Mouse (Mus musculus) forebrain, embryonic 16.5 days (tissue): ENCODE measurements around the gene AK157302. TPM values are rescaled to one million over a fixed set of nuclear protein-coding genes. Genes with fewer than 3 reads are reported as not detected.

Experiments used
- ATAC-seq: fragments of 200-750 bp; cut with Nextera tagmentation; 2 replicates; pipeline ENCODE4 v1.8.0; 2017; ENCODE audit warnings: mild to moderate bottlenecking, moderate library complexity
- H3K27ac ChIP-seq: fragments of 300-500 bp; sonication (generic); 2 replicates; pipeline ENCODE4 v1.5.1; 2014; ENCODE audit warnings: low read length, control low read depth
- H3K27me3 ChIP-seq: fragments of 300-500 bp; sonication (generic); replicated peaks from 2 replicates; pipeline ENCODE4 v1.6.1; 2014; ENCODE audit warnings: low read length; ENCODE audit not compliant: control insufficient read depth, insufficient read depth
- H3K36me3 ChIP-seq: fragments of 300-500 bp; sonication (generic); 2 replicates; pipeline ENCODE4 v1.6.1; 2014; ENCODE audit not compliant: control insufficient read depth, insufficient read depth
- H3K4me1 ChIP-seq: fragments of 300-500 bp; sonication (generic); replicated peaks from 2 replicates; pipeline ENCODE4 v1.6.1; 2014; ENCODE audit warnings: low read length; ENCODE audit not compliant: control insufficient read depth, insufficient read depth
- H3K4me2 ChIP-seq: fragments of 300-500 bp; sonication (generic); 2 replicates; pipeline ENCODE4 v1.6.1; 2014; ENCODE audit warnings: mild to moderate bottlenecking, low read length, control low read depth
- H3K4me3 ChIP-seq: fragments of 300-500 bp; sonication (generic); replicated peaks from 2 replicates; pipeline ENCODE4 v1.5.1; 2014; ENCODE audit warnings: mild to moderate bottlenecking, low read length, control low read depth
- H3K9ac ChIP-seq: fragments of 300-500 bp; sonication (generic); replicated peaks from 2 replicates; pipeline ENCODE4 v1.6.1; 2014; ENCODE audit warnings: low read depth, low read length, control low read depth
- H3K9me3 ChIP-seq: fragments of 300-500 bp; sonication (generic); 2 replicates; pipeline ENCODE4 v1.6.1; 2016; ENCODE audit warnings: low read length; ENCODE audit not compliant: control insufficient read depth
- WGBS: fragments of 180-500 bp; shearing (Covaris S2); extraction: QIAGEN DNeasy Blood & Tissue Kit; methylation state at CpG from one replicate; pipeline ENCODE4 v1.1.7; 2014; 5-methylcytosine and 5-hydroxymethylcytosine counted together
- microRNA counts: library from miRNA; unstranded; fragments of <30 nt; microRNA quantifications from one replicate; lab custom pipeline; 2016
- microRNA-seq: library from miRNA; unstranded; fragments of <30 nt; microRNA quantifications from one replicate; pipeline ENCODE4, GENCODE M21; 2017
- polyA plus RNA-seq: library from polyadenylated mRNA; unstranded; fragments of >200 nt; fragmentation: Nextera tagmentation; extraction: Ambion mirVana; gene quantifications from 2 replicates; pipeline ENCODE4 v1.2.1, GENCODE M21; 2015

AK157302 gene
- polyA plus RNA-seq, 1 experiment from 2014 or later: 0.48 TPM

DNA sequence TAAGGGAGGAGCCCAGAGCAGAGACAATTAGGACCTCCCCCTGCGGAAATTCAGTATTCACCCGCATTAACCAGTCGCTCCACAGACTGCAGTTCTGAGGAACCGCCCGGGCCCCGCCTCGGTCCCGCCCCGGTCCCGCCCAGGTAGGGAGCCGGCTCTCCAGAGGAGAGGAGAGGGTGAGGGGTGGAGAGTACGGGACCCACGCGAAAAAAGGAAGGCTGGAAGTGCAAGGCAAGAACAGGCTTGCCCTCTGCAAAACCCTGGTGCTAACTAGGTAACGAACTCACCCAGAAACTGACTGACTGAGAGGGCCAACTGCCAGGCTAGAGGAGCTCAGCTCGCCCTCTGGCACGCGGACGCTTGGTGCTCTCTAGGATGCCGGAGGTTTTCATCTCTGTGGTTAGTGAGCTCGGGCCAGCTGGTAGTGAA is 11.2 kb downstream of the AK157302 start:
- H3K9ac ChIP-seq: peak overlapping the region; percentile 73
- H3K27ac ChIP-seq: peak overlapping the region; percentile 81
- peaks cover 4% of the 10 kb centered on the region for H3K4me1 ChIP-seq
- WGBS: 0% methylated on average over 21 of the region's 21 CpGs
- no peaks in the 10 kb centered on the region for H3K36me3 ChIP-seq
- H3K27me3 ChIP-seq: no peaks in the 10 kb centered on the region
- H3K4me3 ChIP-seq: peak overlapping the region; percentile 62
- no peaks in the 10 kb centered on the region for H3K9me3 ChIP-seq
- ATAC-seq: peak; percentile 100
- H3K4me2 ChIP-seq: peak overlapping the region; percentile 81

DNA sequence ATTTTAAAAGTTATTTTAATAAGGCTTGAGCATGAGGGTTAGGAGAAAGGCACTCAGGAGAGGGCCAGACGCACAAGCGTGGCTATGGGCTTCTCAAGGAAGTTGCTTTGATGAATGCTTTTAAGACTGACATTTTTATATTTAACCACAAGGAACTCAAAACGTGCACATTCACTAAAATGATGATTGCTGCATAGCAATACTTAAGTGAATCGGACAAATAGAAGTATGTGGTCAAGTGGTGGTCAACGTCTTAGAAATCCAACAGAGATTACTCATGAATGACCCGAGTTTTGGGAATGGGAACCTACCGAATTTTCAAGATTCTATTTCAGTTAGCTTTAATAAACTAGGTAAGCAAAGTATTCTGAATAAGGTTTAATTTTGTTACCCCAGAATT is 35.1 kb downstream of the AK157302 start:
- no peak overlapping the region for H3K9ac ChIP-seq
- no peak overlapping the region for H3K27ac ChIP-seq
- peaks cover 9% of the 10 kb centered on the region for H3K36me3 ChIP-seq
- peaks cover 4% of the 10 kb centered on the region; the same call in 1 of the 2 replicates for H3K4me1 ChIP-seq
- ATAC-seq: no peak
- H3K27me3 ChIP-seq: no peaks in the 10 kb centered on the region
- H3K4me3 ChIP-seq: peak overlapping the region; percentile 33
- no peaks in the 10 kb centered on the region for H3K9me3 ChIP-seq
- 51% methylated on average over 7 of the region's 7 CpGs for WGBS
- H3K4me2 ChIP-seq: peak overlapping the region; percentile 60

DNA sequence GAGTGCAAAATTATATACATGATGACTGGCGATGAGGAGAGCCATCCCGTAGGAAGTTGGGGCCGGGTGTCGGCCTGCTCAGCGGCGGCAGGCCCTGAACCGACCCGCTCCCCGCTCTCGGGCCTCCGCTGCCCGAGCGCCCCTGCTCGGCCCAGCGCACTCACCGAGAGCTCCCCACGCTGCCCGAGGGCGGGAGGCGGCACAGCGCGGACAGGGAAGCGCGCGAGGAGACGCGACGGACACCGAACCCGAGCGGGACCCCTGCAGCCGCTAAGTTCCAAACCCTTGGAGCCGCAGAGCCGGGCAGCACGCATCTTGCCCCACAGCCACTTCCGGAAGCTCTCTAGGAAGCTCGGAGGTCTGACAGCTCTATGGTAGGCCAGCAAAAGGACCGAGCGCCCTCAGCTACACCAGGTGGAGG is 35.8 kb downstream of the AK157302 start, which contains the start of gene Zkscan8:
Gene Zkscan8, minus strand, starts transcription at position 340 of the 421 bp plus-strand sequence.
- H3K4me2 ChIP-seq: peak within 1 kb of the TSS; percentile 68
- H3K4me1 ChIP-seq: peaks cover 4% of the 10 kb centered on the region; the same call in 1 of the 2 replicates
- 0 out of 2 replicates have a peak, but pooled peaks cover 2% of the 10 kb centered on the region for H3K27me3 ChIP-seq
- peak within 1 kb of the TSS; percentile 75 for H3K4me3 ChIP-seq
- peak; percentile 99 for ATAC-seq
- H3K36me3 ChIP-seq: peaks cover 7% of the 10 kb centered on the region
- 0% methylated on average over 39 of the region's 39 CpGs for WGBS
- H3K9ac ChIP-seq: peak within 1 kb of the TSS; percentile 97
- peak within 1 kb of the TSS; percentile 74 for H3K27ac ChIP-seq
- no peaks in the 10 kb centered on the region for H3K9me3 ChIP-seq

DNA sequence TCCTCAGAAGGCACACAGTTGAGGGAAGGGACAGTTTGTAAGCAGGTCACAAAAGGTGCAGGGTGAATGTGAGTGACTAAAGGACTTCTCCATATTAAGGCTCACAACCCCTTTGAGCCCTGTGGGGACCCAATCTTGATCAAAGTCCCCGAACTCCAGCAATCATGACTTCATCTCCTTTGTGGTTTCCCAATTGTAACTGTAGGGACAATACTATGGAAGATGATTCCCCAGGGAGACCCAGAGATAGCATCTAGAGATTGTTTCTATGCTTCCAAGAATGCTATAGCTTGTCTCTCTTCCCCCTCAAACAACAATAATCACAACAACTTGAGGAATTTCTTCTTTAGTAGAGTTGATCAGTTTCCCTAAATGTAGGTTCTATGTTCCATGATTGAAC is 47.7 kb downstream of the AK157302 start, which contains the start of gene Olfr1366:
Gene Olfr1366, minus strand, starts transcription at position 101 of the 400 bp plus-strand sequence.
- Histone ChIP-seq H3K27ac (no peak within 1 kb of the TSS), H3K27me3 (no peaks in the 10 kb centered on the region), H3K9ac (no peak within 1 kb of the TSS), H3K36me3 (no peaks in the 10 kb centered on the region), H3K9me3 (no peaks in the 10 kb centered on the region), H3K4me1 (no peaks in the 10 kb centered on the region), H3K4me2 (no peak within 1 kb of the TSS), H3K4me3 (no peak within 1 kb of the TSS)
- ATAC-seq: no peak
- WGBS: 90% methylated on average over 1 of the region's 1 CpGs

MicroRNAs within 50 kb of the gene (microRNA counts, 519-probe panel; counts per million panel counts)
- 3,015 counts per million, percentile 77 among the panel's probes with 10 or more counts for microRNA mmu-miR-1896 (lab: Ali Mortazavi, UCI)

Small RNAs within 50 kb of the gene (microRNA-seq; reads per million reads assigned to microRNA genes)
- gene Mir1896: not detected

Other genes starting within 250 kb of the AK157302 start
- not detected in 2 replicates for gene Gpx5, start 202.5 kb upstream of the AK157302 start, polyA plus RNA-seq
- gene Gpx6, start 183.1 kb upstream of the AK157302 start, polyA plus RNA-seq: not detected in 2 replicates
- gene Olfr1367, start 148.3 kb upstream of the AK157302 start, polyA plus RNA-seq: not detected in 2 replicates
- gene Zscan12, start 132.4 kb upstream of the AK157302 start, polyA plus RNA-seq: 15.5 and 16.1 TPM in 2 replicates
- gene Zkscan3, start 92.5 kb upstream of the AK157302 start, polyA plus RNA-seq: 92.6 and 93.3 TPM in 2 replicates
- 2.0 and 3.4 TPM in 2 replicates for gene Pgbd1, start 54.2 kb upstream of the AK157302 start, polyA plus RNA-seq
- gene Zscan26, start 41.5 kb upstream of the AK157302 start, polyA plus RNA-seq: 16.2 and 22.1 TPM in 2 replicates
- 2.8 and 4.3 TPM in 2 replicates for gene Nkapl, start 26.7 kb upstream of the AK157302 start, polyA plus RNA-seq
- gene Zkscan4, start 16.3 kb upstream of the AK157302 start, polyA plus RNA-seq: 10.1 and 10.7 TPM in 2 replicates
- gene Gm10065, start 15.8 kb upstream of the AK157302 start, polyA plus RNA-seq: not detected in 2 replicates
- gene Gm11273, start 6.2 kb downstream of the AK157302 start, polyA plus RNA-seq: 7.4 and 8.0 TPM in 2 replicates
- 6.9 and 8.0 TPM in 2 replicates for gene Zkscan8, start 35.9 kb downstream of the AK157302 start, polyA plus RNA-seq
- 0.15 and 0.29 TPM in 2 replicates for gene Olfr1366, start 47.6 kb downstream of the AK157302 start, polyA plus RNA-seq
- 0.07 TPM in 1 of 2 replicates, not detected in the other for gene Olfr1535, start 64.7 kb downstream of the AK157302 start, polyA plus RNA-seq
- not detected in 2 replicates for gene Olfr1364, start 86.5 kb downstream of the AK157302 start, polyA plus RNA-seq
- not detected in 2 replicates for gene Olfr1362, start 118.8 kb downstream of the AK157302 start, polyA plus RNA-seq
- gene Olfr11, start 147.3 kb downstream of the AK157302 start, polyA plus RNA-seq: 0.06 TPM in 1 of 2 replicates, not detected in the other
- not detected in 2 replicates for gene Olfr1361, start 168.2 kb downstream of the AK157302 start, polyA plus RNA-seq
- not detected in 2 replicates for gene Olfr1360, start 182.2 kb downstream of the AK157302 start, polyA plus RNA-seq
- not detected in 2 replicates for gene Olfr1359, start 202.9 kb downstream of the AK157302 start, polyA plus RNA-seq
- gene Hist1h2bl, start 220.9 kb downstream of the AK157302 start, polyA plus RNA-seq: 1.9 TPM in 1 of 2 replicates, not detected in the other
- gene Hist1h2ai, start 221.2 kb downstream of the AK157302 start, polyA plus RNA-seq: 12.5 and 20.8 TPM in 2 replicates
- 2.2 and 3.7 TPM in 2 replicates for gene Hist1h3h, start 222.4 kb downstream of the AK157302 start, polyA plus RNA-seq
- 1.2 and 2.2 TPM in 2 replicates for gene Hist1h2bm, start 226.8 kb downstream of the AK157302 start, polyA plus RNA-seq
- 0.94 and 1.2 TPM in 2 replicates for gene Hist1h4j, start 239.8 kb downstream of the AK157302 start, polyA plus RNA-seq